In genomic region chr11:115603476-115604303, GRCm38 (mm10) we compare ENCODE assay signal across 8 mouse cellular contexts. TPM values are rescaled to one million over a fixed set of nuclear protein-coding genes. Genes with fewer than 3 reads are reported as not detected.
DNase-seq lines count a peak whose midpoint lies in the region; ATAC-seq lines count a peak whose summit lies in the region.

Mrps7 (plus strand) TSS chr11:115603925.
Gga3 (minus strand) TSS chr11:115604051.

- peak; percentile 95 for DNase-seq in NIH3T3 (ENCODE audit: low read depth)
- peak; percentile 95 to 96 for DNase-seq in cerebellum, postnatal 10 days
- DNase-seq in frontal cortex, postnatal 14 days (ENCODE audit: low spot score in 2 of 2), result peak; percentile 79 to 81
- DNase-seq in layer of hippocampus, postnatal 25 days (ENCODE audit: extremely low spot score in 1 of 2, low spot score in 1 of 2), result peak; percentile 81 to 88
- DNase-seq in lung, postnatal 25 days (ENCODE audit: low spot score), result peak; percentile 93
- peak; percentile 90 for DNase-seq in retina, embryonic 14.5 days (ENCODE audit: low spot score)
- peak; percentile 96 for DNase-seq in thymus, postnatal 4 days

- under 1% methylated on average over 83 of the region's 93 CpGs for WGBS in hindbrain, embryonic 13.5 days

- peak within 1 kb of the TSS; percentile 92 for H3K4me2 ChIP-seq in hindbrain, embryonic 13.5 days

- peak; percentile 97 for ATAC-seq in hindbrain, embryonic 13.5 days (ENCODE audit: low FRiP score)

- peak within 1 kb of the TSS; percentile 98 for H3K9ac ChIP-seq in hindbrain, embryonic 13.5 days

- H3K4me1 ChIP-seq in hindbrain, embryonic 13.5 days (replicated peaks), result peaks cover 40% of the 10 kb centered on the region

- peak within 1 kb of the TSS; percentile 98 for H3K4me3 ChIP-seq in hindbrain, embryonic 13.5 days

- H3K36me3 ChIP-seq in hindbrain, embryonic 13.5 days, result peaks cover 54% of the 10 kb centered on the region

- peak within 1 kb of the TSS; percentile 93 for H3K27ac ChIP-seq in hindbrain, embryonic 13.5 days

- H3K9me3 ChIP-seq in hindbrain, embryonic 13.5 days, result no peaks in the 10 kb centered on the region

- no peaks in the 10 kb centered on the region for H3K27me3 ChIP-seq in hindbrain, embryonic 13.5 days

RNA-seq across cellular contexts. Expression of gene Mrps7, which starts in this region (rescaled TPM):
- polyA plus RNA-seq in hindbrain, embryonic 13.5 days (2015; fragmentation: Nextera tagmentation; extraction: Ambion mirVana), result 76.0 and 81.3 TPM in 2 replicates
- total RNA-seq in layer of hippocampus, postnatal 25 days (2021), result 10 to 100 TPM; 49.6 to 59.0 TPM

RNA-seq across cellular contexts. Expression of gene Gga3, which starts in this region (rescaled TPM):
- 33.6 and 35.6 TPM in 2 replicates for polyA plus RNA-seq in hindbrain, embryonic 13.5 days (2015; fragmentation: Nextera tagmentation; extraction: Ambion mirVana)
- total RNA-seq in layer of hippocampus, postnatal 25 days (2021), result 10 to 100 TPM; 60.0 to 75.4 TPM

Comparison
In these comparisons a context has a peak if more than half of its experiments do, and no peak if none do; other contexts are left out.
1. Peak in every context shown above with its lines: DNase-seq, ATAC-seq, H3K4me3 ChIP-seq and H3K27ac ChIP-seq.